Mouse (Mus musculus) small intestine, adult 10 weeks (tissue): ENCODE measurements around the gene Gm26965. TPM values are rescaled to one million over a fixed set of nuclear protein-coding genes. Genes with fewer than 3 reads are reported as not detected.

Source experiments
- polyA plus RNA-seq: library from polyadenylated mRNA; stranded (reverse); fragments of 350-450 nt; fragmentation: Illumina TruSeq; extraction: RNeasy Lipid Tissue Mini Kit (QIAGEN cat#74804); gene quantifications from one replicate; pipeline ENCODE4 v1.2.3, GENCODE M21; 2014; ENCODE audit warnings: low replicate concordance

Gm26965 gene
- not detected for polyA plus RNA-seq

DNA sequence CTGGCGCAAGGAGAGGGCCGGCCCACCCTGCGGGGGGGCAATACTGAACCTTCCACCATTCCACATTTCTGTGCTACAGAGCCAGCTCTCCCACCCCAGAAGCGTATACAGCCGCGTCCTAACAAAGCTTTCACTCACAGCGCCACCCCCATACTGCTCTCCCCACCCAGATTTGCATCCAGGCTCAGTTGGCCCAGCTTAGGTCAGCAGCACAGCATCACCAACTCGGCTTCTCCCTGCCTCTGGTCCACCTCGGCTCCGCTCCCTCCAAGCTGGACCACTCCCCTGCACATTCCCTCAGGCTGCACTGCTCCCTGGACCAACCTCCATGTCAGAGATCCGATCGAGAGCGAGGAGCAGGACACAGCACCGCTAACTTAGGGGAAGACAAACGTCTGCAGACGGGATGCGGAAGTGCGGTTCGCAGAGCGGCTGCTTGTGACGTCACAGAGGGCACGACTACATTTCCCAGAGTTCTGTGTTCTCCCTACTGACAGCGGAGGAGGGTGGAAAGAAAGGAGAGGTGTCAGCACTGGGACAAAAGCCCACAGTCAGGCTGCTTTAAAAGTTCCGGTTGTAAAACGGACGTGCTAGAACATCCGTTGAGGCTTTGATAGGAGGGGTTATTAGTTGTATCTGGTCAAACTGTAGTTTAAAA, at the start of gene Gm26965, which contains the start of gene Zfp87:
Gene Gm26965 (minus strand): TSS at position 399 of the 658 bp plus-strand sequence.
Gene Zfp87 (minus strand): TSS at position 425 of the 658 bp plus-strand sequence.

DNA sequence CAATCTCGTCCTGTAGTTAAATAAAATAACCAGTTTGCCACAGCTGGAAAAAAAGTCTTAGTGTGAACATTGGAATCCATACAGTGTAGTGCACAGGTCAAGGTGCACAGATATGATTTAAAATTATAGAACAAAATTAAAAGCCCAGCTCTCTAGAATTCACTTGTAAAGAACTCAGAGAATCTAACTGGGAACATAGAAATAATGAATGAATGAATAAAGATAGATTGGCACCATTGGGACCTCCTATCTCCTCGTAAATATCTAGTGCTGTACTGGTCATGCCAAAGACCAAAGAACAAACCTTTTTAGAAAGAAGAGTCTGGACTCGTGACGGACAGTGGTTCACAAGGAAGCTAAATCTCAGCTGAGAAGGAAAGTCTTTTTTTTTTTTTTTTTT, 27.8 kb upstream of the Gm26965 start, which contains the start of gene Zfp748:
Gene Zfp748 (minus strand): TSS at position 101 of the 400 bp plus-strand sequence.

DNA sequence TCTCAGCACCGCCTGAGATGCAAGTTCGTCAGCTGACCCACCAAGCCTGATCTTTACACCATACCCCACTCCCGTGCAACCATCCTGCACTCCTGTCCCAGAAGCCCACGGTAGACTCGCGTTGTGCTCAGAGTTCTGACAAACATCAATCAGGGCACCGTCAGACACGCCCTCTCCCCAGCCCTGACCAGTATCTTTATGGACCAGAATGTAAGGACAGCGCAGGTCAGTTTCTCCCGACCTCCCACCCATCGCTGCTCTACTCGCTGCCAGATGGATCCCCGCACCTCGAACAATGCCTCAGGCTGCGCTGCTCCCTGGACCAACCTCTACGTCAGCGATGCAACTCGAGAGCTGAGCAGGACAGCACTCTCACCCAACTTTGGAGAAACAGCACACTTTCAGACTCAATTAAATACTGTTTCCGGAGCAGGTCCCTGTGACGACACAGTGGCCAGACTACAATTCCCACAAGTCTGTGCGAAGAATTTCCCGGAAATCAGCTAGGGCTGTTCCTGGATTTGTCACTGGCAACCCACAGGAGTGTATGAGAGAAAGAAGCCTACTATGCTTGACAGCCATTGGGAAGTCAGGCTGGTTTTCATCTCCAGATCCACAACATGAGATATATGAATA, 25.7 kb downstream of the Gm26965 start, which contains the start of gene Zfp58:
Gene Zfp58 (minus strand): TSS at position 472 of the 636 bp plus-strand sequence.

DNA sequence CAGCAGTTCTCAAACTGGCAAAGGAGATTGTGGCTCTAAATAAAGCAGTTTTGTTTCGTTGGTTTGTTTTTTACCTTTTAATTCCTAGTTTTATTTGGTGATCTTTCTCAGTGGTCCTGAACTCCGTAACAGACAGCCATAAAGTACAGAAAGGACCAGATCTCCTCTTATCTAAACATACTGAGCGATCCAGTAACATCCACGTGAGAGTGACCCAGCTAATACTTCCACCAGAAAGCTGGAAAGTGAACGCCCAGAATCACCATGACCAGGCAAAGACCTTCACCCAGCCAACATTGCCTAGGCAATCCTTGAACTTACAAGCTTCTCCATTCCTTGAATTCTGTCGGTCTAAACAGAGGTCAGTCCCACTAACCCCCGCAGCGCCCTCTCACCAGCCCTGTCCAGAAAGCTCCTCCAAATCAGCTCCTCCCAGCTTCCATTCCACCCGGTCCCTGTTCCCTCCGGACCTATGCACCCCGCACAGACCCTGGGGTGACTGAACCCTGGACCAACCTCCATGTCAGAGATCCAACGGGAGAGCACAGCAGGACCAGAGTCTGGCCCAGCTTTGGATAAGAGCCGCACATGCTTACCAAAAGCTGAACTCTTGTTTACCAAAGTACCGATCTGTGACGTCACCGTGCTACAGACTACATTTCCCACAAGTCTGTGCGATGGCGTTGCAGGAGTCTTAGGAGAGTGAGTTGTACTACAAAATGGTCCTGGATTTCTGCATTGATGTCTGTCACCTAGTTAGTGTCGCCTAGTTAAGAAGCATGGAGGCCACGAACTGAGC, 42.1 kb downstream of the Gm26965 start, which contains the start of gene Zfp874b:
Gene Zfp874b (minus strand): TSS at position 634 of the 799 bp plus-strand sequence.

DNA sequence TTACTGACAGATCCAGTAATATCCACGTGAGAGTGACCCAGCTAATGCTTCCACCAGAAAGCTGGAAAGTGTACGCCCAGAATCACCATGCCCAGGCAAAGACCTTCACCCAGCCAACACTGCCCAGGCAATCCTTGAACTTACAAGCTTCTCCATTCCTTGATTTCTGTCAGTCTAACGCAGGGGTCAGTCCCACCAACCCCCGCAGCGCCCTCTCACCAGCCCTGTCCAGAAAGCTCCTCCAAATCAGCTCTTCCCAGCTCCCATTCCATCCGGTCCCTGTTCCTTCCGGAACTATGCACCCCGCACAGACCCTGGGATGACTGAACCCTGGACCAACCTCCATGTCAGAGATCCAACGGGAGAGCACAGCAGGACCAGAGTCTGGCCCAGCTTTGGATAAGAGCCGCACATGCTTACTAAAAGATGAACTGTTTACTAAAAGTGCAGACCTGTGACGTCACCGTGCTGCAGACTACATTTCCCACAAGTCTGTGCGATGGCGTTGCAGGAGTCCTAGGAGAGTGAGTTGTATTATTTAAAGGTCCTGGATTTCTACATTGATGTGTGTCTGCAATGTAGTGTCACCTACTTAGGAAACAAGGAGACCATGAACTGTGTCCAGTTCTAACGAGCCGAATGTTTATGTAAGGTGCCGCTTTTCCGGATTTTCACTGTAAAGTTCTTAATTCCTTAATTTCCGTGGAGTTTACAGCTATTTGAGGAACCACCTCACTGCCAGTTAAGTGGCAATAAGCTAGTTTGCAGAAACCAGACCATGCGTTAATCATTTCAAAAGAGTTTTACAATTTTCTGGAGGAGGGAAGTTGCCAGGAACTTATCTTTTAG, 74.6 kb downstream of the Gm26965 start, which contains the start of gene Zfp874a:
Gene Zfp874a (minus strand): TSS at position 453 of the 849 bp plus-strand sequence.

Other genes starting within 250 kb of the Gm26965 start
- 8.6 TPM for gene Zfp458, start 247.7 kb downstream of the Gm26965 start, polyA plus RNA-seq
- 1.9 TPM for gene Zfp457, start 219.7 kb downstream of the Gm26965 start, polyA plus RNA-seq
- 33.3 TPM for gene Zfp595, start 193.6 kb downstream of the Gm26965 start, polyA plus RNA-seq
- gene Gm28044, start 165.6 kb downstream of the Gm26965 start, polyA plus RNA-seq, result not detected
- 19.8 TPM for gene Zfp953, start 165.5 kb downstream of the Gm26965 start, polyA plus RNA-seq
- 1.0 TPM for gene Gm28041, start 150.4 kb downstream of the Gm26965 start, polyA plus RNA-seq
- gene Zfp456, start 150.3 kb downstream of the Gm26965 start, polyA plus RNA-seq, result 12.1 TPM
- gene Zfp429, start 126.3 kb downstream of the Gm26965 start, polyA plus RNA-seq, result 37.8 TPM
- gene Zfp459, start 104.7 kb downstream of the Gm26965 start, polyA plus RNA-seq, result 6.3 TPM
- 37.0 TPM for gene Zfp874a, start 74.5 kb downstream of the Gm26965 start, polyA plus RNA-seq
- 24.8 TPM for gene Zfp874b, start 41.9 kb downstream of the Gm26965 start, polyA plus RNA-seq
- 25.0 TPM for gene Zfp58, start 25.6 kb downstream of the Gm26965 start, polyA plus RNA-seq
- 20.5 TPM for gene Zfp87, start within 50 bp of the Gm26965 start, polyA plus RNA-seq
- 26.7 TPM for gene Zfp748, start 27.7 kb upstream of the Gm26965 start, polyA plus RNA-seq
- 36.9 TPM for gene Zfp729b, start 83.6 kb upstream of the Gm26965 start, polyA plus RNA-seq
- not detected for gene Gm49345, start 111.6 kb upstream of the Gm26965 start, polyA plus RNA-seq
- 31.2 TPM for gene Zfp729a, start 111.6 kb upstream of the Gm26965 start, polyA plus RNA-seq
- gene Zfp738, start 160.9 kb upstream of the Gm26965 start, polyA plus RNA-seq, result 14.0 TPM
- 33.8 TPM for gene Zfp65, start 203.0 kb upstream of the Gm26965 start, polyA plus RNA-seq
- gene Zfp85, start 229.1 kb upstream of the Gm26965 start, polyA plus RNA-seq, result 27.4 TPM